Mouse (Mus musculus) urinary bladder, postnatal 36 days (tissue): ENCODE measurements around the gene Retreg3.

Source experiments
- DNase-seq, 2 experiments: peaks; one replicate each; pipeline ENCODE4 v3.0.0; 2022; ENCODE audit warnings: low spot score in 2 of 2, mixed read lengths in 1 of 2

Retreg3 gene

DNA sequence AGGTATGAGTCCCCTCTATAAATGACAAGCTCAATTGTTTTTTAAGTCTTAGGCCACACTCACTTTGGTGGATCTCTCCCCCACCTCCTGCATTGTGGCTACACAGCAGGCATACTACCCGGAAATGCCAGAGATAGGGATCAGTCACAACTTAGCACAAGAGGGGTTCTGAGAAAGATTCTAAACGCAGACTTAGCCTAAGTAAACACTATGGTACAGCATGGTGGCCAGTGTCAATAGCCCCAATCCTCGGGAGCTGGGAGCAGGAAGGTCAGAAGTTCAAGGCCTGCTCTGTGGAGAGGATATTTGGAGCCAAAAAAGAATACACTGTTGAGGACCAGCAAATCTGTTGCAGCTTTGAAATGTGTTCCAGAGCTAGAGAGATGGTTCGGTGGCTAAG is 1.6 kb downstream of the Retreg3 start:
- DNase-seq: no peak

DNA sequence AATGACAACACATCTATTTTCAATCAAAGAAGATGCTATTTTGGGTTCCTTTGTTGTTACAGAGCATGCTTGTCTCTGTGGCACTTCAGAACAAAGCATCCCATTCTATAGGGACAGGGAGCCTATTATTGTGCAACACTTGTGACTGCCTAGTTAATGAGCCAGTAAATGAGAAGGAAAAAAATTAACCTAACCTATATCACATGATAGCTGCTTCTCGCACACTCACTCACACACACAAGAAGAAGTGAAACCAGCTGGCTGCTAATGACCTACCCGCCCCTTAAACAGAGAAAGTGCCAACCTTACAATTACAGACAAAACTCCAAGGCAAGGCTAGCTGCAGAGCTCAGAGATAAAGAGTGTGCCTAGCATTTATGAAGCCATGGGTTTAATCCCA is 4.1 kb downstream of the Retreg3 start:
- DNase-seq: no peak

DNA sequence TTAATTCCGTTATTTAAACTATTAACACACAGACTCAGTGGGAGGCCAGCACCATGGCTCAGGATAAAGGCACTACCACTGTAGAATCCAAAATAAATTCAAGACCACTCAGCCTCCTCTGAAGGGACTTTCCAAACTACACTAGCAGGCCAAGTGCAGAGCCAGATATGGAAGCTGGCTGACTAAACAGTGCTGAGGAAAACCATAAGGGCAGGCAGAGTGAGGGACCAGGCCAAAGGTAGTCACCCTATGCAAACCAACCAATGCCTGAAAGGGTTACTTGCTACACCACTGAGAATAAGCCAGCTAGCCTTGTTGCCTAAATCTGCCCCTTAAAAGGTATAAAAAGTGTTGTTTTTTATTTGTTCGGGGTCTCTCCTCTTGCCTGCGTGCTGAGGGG is 7.5 kb downstream of the Retreg3 start:
- DNase-seq: no peak

DNA sequence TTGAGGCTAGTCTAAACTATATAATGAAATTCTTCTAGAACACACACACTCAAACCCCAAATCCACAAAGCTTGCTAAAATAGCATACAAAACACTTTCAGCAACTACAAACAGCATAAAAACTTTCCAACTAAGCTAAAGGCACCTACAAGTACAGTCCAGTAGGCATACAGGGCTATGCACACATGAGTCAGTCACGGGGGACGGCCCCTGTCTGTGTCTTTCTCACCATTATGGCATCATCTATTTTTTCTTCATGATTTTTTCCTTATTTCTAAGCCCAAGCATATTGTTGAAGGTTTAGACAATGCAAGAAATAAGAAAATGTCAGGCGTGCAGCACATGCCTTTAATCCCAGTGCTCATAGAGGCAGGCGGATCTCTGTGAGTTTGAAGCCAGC is 8.5 kb downstream of the Retreg3 start:
- no peak for DNase-seq

DNA sequence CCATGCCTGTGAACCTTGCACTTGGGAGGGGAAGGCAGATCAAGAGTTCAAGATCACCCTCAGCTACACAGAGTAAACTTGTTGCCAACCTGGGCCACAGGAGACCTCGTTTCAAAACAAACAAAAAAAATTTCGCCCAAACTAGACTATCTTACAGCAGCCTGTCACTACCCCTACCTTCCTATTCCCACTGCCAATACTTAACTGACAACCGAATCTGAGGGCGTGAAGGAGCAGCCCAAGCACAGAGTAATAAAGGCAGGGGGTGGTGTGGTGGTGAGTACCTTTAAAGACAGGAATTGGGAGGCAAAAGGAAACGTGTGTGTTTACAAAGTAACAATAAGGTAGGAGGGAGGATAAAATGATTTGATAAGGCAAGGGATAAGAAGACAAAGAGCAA is 9.0 kb downstream of the Retreg3 start:
- DNase-seq: no peak

DNA sequence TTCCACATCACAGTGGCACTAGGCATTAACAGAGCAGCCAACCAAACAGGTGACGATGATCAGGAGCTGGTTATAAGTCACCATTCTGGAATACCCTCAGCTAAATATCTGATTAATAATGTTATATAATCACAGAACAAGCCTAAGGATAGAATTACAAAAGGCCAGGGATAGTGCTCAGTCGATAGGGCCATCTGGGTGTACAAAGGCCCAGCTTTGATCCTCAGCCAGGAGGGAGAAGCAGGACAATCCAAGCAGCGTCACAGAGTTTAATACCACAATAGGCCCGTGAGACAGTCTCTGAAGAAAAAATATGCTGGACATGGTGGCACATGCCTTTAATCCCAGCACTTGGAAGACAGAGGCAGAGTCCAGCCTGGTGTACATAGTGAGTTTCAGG is 10.3 kb downstream of the Retreg3 start:
- no peak for DNase-seq

DNA sequence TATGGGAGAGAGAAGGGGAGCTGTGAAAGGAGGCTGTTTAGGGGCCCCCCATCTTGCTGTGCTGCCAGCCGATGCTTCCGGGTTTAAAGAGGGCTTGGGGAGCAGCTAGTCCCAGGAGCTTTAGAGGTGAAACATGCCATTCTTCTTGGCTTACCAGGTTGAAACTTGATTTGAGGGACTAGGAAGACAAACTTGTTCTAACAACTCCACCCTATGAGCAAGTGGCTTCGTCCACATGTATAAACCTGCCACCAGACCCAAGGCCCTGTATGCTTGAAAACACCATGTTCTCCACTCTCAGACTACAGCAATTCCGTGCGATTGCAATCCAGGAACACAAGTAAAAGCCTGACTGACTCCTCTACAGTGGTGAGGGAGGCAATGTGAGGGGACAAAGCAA is 16.7 kb downstream of the Retreg3 start:
- peak in 1 of 2 experiments; percentile 31 for DNase-seq

DNA sequence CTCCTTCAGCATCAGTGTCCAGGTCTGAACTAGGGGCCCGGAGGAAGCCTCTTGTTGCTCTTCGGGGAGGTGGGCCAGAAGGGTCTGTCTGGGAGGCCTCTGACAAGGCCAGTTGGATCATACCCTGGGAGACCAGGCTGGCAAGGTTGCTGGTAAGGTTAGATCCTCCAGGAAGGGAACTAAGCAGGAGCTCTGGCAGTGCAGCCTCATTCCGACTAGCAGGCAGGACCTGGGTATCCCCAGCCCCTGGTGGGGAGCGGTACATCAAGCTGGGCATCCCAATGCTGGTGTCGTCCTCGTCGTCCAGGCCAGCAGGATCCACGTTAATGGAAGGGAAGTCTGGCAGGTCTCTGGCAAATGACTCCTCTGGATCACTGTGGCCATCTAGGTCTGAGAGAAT is 21.5 kb downstream of the Retreg3 start:
- DNase-seq: no peak

DNA sequence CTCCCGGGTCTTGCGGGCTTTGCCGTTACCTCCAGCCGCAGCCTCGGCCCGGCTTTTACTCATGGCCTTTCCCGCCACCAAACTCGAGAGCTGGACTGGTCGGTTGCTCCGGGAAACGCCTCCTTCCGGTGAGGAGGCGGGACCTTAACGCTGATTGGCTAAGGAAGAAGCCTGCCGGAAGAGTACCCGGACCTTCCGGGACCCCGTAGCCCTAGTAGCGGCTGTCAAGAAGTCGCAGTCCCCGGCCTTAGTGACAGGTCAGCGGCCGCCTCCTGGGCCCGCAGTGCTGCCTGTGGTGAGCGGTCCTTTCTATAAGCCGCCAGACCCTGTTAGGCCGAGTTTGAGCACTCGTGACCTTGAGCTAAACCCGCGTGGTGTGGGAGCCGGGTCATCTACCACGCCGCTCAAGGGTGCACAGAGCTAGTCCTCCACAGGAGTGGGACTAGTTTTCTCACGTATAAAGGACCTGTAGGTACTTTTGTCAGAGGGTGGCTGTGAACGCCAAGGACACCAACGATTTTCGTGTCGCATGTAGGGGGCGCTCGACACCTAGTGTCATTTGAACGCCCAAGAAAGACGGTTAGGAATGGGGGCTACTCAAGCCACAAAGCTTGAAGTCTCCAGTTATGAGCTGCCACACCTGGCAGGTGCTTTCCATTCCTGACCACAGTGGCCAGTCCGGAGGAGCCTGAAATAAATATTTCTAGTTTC is 24.2 kb downstream of the Retreg3 start, which contains the start of gene Psmc3ip:
Gene Psmc3ip (minus strand): TSS at position 123 of the 711 bp plus-strand sequence.
- DNase-seq: peak; percentile 92 to 94

DNA sequence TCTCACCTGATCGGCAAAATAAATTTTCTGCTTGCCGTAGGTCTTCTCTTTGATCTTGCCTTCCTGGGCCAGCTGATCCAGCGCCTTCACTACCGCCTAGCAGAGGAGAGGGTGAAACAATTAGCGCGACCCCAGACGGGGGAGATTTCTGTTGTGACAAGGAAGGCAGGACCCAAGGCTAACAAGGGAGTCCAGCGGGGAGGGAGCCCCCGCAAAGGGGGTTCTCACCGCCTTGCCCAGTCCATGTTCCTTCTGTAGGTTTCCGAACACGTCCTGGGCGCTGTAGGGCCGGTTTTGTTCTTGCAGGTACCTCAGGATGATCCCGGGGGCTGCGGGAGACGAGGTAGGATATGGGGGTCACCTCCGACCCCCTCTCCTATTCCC is 24.8 kb downstream of the Retreg3 start:
- DNase-seq: no peak

DNA sequence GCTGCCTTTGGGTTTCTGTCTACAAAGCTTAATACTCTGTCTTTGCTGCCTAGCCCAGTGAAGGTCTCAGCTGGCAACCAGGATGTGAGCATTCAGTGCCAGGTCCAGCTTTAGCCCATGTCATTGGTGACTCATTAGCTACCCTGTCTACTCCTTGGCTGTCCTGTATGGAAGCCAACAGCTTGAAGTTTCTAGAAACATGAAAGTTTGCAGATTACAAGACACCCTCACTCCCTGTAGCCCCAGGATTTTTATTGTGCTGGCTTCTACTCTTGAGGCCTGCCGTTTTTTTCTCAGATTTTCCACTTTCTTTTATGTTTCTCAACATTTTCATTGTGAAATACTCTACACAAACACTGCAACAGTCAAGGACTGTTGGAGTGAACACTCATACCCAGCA is 29.8 kb downstream of the Retreg3 start:
- no peak for DNase-seq

DNA sequence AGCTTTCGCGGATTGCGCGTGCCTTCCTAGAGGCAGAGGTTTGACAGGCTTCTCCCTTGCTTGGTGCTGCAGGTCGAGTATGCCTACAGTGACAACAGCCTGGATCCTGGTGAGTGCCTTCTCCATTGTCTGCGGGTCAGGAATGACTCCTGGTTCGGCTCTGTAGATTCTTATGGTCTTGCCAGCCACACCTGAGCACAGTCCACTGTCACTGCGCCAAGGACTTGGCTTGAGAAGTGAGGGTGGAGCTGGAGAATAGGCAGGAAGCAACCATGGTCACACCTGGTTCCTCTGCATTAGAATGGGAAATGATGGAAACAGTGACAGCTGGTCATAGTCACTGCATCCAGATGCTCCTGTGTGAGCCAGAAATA is 32.0 kb downstream of the Retreg3 start:
- DNase-seq: no peak

DNA sequence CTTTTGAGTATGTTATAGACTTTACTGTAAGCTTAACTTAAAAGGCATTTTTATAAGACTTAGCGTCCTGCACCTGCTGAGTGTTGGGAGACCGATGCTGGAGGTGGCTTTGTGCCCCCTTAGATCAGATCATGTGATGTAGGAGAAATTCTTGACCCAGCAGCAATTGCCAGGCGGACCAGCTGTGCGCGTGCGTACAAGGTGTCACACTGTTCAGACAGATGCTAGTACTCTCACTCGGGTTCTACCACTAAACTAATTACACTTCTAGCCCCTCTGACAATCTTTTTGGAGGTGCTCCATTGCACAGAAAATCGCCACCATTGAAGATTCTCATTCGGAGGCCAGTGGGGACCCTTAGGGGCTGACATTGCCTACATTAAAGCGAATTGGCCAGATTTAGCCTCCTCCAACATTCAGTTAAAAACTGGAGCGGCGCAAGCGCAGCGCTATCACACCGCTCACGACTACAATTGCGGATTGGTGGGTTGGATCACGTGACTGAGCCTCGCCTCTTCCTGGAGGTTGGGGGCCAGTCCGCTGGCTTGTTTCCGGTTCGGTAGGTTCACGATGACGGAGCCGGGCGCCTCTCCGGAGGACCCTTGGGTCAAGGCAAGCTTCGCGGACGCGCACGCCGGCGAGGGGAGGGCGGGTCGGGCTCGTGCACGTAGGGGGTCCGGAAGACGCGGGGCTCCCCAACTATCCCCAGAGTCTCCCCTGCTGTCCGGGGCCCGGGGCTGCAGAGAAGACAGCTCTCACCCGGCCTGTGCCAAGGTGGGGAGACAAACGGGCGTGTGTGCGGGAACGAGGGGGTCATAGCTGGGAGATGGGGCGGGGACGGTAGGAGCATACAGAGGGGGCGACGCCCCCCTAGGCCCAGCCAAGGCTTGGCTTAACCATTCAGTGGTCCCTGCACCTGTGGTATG is 32.7 kb downstream of the Retreg3 start, which contains the start of gene Mlx:
Gene Mlx (plus strand): TSS at position 522 of the 926 bp plus-strand sequence.
- peak; percentile 84 to 90 for DNase-seq

DNA sequence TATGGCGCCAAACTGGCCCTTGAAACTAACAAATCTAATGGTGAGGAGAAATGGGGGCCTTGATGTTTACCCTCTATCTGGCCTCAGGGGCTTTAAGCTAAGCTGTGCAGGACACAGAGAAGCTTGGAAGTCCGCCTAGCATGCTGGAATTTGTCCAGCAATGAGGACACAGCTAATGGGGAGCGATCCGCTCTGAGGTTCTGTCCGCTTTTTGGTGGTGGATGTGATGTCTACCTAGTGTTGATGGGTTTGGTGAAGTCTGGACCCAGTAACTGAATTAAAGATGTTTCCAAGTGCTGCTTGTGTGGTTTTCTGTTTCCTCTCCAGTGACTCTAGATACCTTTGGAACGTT is 33.4 kb downstream of the Retreg3 start:
- DNase-seq: no peak

DNA sequence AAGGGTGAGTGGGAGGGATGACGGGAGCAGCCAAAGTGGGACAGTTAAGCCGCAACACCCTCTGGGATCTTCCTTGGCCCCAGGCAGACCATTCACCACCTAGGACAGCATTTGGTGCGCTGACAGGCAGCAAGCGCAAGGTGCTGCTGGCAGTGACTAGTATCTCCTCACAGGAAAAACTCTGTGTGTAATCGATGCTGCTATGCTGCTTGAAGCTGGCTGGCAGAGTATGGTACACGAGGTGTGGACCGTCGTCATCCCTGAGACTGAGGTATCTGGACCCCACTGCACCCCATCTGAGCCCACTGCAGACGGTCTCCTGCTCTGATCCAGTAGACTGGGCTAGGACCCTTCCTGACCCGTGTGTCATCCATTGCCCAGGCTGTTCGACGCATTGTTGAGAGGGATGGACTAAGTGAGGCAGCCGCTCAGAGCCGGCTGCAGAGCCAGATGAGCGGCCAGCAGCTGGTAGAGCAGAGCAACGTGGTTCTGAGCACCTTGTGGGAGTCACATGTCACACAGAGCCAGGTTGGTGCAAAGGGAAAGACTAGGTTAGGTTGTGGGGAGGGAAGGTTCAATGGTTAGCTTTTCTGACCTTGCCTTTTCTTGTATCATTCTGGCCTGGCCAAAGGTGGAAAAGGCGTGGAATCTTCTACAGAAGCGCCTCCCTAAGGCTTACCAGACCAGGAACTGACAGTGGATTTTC is 33.9 kb downstream of the Retreg3 start:
- DNase-seq: no peak

DNA sequence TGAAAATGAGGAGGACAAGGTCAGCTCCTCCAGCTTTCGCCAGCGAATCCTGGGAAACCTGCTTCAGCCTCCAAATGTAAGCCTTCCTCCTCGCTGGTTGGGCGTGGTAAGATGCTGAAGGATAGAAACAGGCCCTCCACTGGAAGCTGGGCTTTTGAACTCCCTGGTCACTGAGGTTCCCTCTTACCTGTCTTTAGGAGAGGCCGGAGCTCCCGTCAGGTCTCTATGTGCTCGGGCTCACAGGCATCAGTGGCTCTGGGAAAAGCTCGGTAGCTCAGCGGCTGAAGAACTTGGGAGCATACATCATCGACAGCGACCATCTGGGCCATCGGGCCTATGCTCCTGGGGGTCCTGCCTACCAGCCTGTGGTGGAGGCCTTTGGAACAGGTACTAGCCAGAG is 34.9 kb downstream of the Retreg3 start:
- no peak for DNase-seq

DNA sequence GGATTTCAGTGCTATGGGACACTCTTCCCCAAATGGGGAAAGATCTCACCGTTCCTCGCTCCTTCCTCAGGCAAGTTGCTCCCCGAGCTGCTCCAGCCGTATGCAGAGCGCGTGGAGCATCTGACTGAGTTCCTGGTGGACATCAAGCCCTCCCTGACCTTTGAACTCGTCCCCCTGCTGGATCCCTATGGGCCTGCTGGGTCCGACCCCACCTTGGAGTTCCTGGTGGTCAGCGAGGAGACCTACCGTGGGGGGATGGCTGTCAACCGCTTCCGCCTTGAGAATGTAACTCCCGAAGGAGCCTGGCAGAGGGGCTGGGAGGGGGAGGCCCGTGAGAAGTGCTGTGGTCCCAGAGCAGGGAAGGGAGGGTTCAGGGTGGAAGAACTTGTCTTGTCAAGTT is 35.4 kb downstream of the Retreg3 start:
- DNase-seq: no peak

DNA sequence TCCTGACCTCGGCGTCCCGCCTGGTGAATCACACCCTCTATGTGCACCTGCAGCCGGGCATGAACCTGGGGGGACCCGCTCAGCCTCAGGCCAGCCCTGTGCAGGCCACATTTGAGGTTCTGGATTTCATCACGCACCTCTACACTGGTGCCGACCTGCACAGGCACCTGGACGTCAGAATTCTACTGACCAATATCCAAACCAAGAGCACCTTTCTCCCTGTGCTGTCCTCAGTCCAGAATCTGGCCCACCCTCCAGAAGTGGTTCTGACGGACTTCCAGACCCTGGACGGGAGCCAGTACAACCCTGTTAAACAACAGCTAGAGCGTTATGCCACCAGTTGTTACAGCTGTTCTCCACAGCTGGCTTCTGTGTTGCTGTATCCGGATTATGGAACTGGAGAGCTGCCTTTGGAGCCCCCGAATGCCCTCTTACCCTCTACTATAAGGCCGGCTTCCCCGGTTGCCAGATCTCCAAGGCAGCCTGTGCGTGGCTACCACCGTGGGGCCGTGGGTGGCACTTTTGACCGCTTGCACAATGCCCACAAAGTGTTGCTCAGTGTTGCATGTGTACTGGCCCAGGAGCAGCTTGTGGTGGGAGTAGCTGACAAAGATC is 36.5 kb downstream of the Retreg3 start:
- peak in 1 of 2 experiments; percentile 45 for DNase-seq

DNA sequence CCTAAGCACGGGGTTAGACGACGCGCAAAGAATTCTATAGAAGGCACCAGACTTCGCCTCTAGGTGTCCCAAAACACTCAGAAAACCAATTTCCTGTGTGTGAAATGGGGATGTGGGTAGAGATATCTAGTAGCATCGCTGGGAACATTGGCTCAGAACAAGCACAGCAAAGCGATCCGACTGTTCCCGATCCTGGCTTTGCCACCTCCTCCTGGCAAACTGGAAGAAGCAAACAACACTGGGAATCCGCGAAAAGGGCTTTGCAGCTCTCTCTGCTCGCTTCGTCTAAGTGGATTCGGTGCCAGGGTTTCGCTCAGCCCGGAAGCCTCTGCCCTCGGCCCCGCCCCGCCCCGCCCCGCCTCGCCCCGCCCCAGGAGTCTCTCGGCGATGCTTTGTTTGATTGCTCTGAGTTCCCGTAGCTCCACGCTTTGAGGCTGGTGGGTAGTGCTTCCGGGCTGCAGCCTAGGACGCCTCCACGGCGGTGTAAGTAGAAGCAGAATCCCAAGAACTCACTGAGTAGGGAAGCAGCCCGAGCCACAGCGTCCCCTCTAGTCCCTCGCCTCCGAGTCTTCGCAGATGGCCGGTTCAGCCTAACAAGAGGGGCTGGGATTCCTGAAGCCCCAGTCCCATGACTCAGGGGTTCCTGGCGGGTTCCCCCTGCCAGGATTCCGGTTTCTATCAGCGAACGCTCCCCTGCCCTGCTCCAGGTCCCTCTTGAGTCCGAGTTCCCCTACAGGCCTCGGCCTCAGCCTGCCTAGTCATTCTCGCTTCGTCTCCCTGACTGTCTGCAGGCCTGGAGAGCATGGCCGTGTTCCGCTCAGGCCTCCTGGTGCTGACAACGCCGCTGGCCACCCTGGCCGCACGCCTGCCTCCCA is 37.2 kb downstream of the Retreg3 start, which contains the start of gene Coasy:
Gene Coasy (plus strand): TSS at position 358 of the 875 bp plus-strand sequence.
- peak; percentile 75 to 82 for DNase-seq

DNA sequence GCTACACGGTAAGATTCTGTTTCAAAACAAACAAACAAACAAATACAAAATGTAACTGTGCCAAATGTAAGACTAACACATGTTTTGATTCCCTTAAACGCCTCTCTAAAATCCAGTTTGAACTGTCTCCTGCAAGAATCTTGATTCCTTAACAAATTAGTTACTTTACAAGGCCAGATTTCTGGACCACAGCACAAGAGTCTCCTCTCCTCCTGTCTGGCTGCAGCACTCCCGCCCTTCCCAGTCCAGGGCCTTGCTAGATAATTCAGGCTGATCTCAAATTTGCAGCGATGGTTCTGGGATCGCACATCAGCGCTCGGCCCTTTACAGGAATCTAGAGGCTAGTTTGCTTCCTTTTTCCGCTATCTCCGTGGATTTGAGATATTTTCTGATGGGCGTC is 38.0 kb downstream of the Retreg3 start:
- DNase-seq: no peak

DNA sequence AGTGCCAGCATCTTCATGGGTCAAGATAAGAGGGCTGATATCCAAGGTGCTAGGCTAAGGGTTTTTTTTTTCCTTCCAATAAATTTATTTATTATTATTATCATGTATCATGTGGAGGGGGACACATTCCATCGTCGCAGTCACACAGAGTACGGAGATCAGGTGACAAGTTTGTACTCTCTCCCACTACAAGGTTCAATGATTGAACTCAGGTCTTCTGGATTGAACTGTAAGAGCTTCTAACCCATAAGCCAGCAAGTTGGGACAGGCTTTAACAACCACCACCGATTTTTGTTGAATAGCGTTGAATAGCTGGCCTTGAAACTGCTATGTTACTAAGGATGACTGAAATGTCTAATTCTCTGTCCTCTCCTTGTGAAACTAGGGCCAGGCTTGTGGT is 39.3 kb downstream of the Retreg3 start:
- no peak for DNase-seq
